Mouse (Mus musculus): Measurements from ENCODE around the gene Carhsp1.

DNA sequence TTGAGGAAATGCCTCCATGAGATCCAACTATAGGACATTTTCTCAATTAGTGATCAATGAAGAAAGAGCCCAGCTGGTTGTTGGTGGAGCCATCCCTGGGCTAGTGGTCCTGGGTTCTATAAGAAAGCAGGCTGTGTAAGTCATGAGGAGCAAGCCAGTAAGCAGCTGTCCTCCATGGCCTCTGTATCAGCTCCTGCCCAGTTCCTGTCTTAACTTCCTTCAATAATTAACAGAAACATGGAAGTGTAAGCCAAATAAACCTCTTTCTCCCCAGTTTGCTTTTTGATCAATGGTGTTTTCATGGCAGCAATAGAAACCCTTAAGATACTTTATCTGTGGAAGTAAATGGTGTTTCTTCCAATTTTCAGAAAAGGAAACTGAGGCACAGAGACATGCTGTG lies 856 bp upstream of the Carhsp1 start:
- TF ChIP-seq CTCF (IDR thresholded peaks at IDR 0.05; ENCODE audit: low read depth, low read length) (no peak), POLR2A (IDR thresholded peaks at IDR 0.05; ENCODE audit: extremely low read depth, insufficient read depth, low read length) (no peak)
